Mouse (Mus musculus): ENCODE measurements at regions not wholly inside any gene's neighbourhood (a gene's known extent, or its start where the extent isn't known, plus 50 kb on each side); places are given as distances from the start of the nearest gene placed in this dataset.

DNA sequence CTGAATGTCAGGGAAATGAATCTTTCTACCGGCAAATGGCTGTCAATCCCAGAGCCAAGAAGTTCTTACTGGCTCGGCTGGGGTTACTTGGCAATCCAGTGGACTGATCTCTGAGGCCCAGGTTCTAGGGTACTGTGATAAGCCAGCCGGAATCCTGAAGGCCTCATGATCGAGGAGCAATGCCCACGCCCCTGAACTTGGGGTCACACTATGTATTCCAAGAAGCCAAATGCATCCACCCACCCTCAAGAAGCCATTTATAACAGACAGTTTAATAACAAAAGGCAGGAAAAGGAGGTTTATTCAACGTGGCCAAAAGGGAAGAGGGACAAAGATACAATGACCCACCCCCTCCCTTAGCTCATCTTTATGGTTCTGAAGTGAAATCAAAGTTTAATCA, 144.0 kb downstream of the Bmp7 start:
- no peak for TF ChIP-seq POLR2A (IDR thresholded peaks at IDR 0.05; ENCODE audit: low read depth, low read length)
- no peak for TF ChIP-seq CTCF (IDR thresholded peaks at IDR 0.05; ENCODE audit: borderline replicate concordance, insufficient read depth, low read length)
